Mouse (Mus musculus) brain, embryonic 14.5 days (tissue): ENCODE results near the gene Dab1.

Source experiments
- CTCF ChIP-seq: fragments of 200-500 bp; IDR thresholded peaks from 2 replicates; pipeline ENCODE4 v1.5.1; 2012; ENCODE audit warnings: inconsistent platforms, mild to moderate bottlenecking, moderate library complexity, borderline replicate concordance; ENCODE audit not compliant: insufficient read depth, insufficient read length; ENCODE audit errors: extremely low read depth
- POLR2A ChIP-seq: fragments of 200-500 bp; IDR thresholded peaks from 2 replicates; pipeline ENCODE4 v1.6.1; 2012; ENCODE audit warnings: mild to moderate bottlenecking, inconsistent platforms, borderline replicate concordance; ENCODE audit not compliant: poor library complexity, insufficient read depth, insufficient read length, severe bottlenecking; ENCODE audit errors: extremely low read depth

- TF ChIP-seq CTCF (no peak), POLR2A (no peak)
Observed at GRCm38 (mm10) chr4:104746500-104746899, 1127.3 kb downstream of the Dab1 start.
